Mouse (Mus musculus) layer of hippocampus, adult 18-20 months (tissue): ENCODE data around the gene Gm42906. TPM values are rescaled to one million over a fixed set of nuclear protein-coding genes. Genes with fewer than 3 reads are reported as not detected.

Experiments
- DNase-seq, 2 experiments: peaks; one replicate each; pipeline ENCODE4 v3.0.0; 2022; ENCODE audit warnings: low spot score in 2 of 2
- total RNA-seq, 2 experiments: library from RNA; stranded (reverse); gene quantifications; 2 replicates each; pipeline ENCODE4 v1.2.3; 2021

Gm42906 gene
- total RNA-seq, 2 experiments from 2014 or later: not detected

DNA sequence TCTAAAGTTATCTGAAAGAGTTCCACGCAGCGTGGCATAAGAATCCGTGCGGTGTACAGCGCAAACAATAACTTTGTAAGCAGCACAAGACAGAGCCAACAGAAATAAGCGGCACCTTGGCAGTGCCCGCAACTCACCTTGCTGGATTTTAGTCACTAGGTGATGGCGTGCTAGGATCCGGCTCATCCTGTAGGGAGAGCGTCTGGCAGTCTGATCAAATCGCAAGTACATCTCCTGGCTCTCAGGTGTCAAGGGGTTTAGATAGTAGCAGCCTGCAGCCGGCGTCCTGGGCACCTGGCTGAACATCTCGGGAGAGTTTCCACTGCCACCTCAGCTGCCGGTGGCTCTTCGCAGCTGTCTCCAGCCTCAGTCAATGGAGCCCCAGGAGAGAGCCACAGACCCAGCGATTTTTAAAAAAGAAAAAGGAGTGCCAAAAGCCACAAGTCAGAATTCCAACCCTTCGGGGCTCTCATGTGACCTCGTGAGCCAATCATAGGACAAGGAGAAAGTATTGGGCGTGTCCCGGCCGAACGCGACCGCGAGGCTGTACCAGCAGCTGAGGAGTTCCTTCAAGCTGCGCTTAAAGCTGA, 238.1 kb downstream of the Gm42906 start:
- DNase-seq: peak; percentile 19 to 59

DNA sequence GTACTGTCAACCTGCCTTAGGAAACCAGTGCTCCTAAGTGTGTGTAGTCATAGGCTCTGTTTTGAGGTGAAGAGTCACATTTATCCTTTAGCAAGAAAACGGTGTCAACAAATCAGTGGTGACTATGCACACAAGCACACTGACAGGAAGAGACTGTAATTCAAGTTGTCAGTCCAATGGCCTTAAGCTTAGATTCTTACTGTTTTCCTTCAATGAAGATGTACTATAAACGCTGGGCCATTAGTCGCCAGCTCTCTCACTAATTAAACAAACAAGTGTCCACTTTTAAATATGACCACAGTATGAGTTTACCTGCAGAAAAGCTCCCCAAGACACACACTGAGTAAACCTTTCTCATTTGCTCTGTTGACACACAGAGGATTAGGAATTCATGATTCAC, 238.6 kb downstream of the Gm42906 start:
- DNase-seq: no peak

- no peak for DNase-seq
Measured at GRCm38 (mm10) chr5:151188659-151189058, 239.3 kb downstream of the Gm42906 start.

GRCm38 (mm10) chr5:151187336-151187735, 240.6 kb downstream of the Gm42906 start:
- peak in 1 of 2 experiments; percentile 14 for DNase-seq

GRCm38 (mm10) chr5:151185286-151185856, 242.6 kb downstream of the Gm42906 start:
- no peak for DNase-seq

DNA sequence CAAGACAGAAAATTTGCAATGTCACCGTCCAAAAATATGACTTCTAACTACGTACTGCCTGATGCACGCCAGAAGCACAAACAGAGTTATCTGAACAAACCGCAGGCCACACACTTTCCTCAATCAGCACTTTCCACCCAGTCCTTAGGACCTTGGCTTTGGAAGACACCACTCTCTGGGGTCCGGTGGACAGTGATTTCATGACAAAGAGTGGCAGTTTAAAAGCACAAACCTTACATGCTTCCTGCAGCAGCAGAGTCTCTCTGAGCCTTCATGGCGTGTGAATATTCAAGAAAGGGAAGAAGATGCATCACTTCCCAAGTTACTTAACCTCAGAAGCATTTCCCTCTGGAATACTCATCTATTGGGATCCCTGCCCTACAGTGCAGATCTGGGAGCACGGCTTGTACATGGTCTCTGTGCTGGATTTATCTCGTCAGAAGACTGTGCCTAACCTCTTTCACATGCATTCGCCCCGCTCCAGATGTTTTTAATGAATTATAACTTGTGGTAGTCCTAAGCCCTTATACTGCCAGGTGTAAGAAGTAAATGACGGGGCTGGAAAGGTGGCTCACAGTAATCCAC, 244.2 kb downstream of the Gm42906 start:
- no peak for DNase-seq

DNA sequence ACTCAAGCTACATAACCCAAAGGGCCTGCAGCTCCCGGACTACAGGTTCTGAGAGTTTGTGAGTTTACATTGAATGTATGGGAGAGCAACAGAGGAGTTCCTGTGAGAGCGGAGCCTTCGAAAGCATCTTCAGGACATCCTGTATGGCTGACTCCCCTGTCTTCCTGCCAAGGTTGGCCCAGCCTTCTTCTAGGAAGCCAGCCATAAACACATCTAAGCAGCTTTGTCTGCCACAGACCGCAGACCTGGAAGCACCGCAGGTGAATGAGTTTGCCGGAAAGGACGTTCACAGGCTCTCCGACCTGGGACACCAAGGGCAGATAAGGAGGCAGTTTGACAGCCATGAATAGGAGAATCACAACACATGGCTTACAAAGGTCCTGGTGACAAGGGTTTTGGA, 246.7 kb downstream of the Gm42906 start:
- DNase-seq: no peak

DNA sequence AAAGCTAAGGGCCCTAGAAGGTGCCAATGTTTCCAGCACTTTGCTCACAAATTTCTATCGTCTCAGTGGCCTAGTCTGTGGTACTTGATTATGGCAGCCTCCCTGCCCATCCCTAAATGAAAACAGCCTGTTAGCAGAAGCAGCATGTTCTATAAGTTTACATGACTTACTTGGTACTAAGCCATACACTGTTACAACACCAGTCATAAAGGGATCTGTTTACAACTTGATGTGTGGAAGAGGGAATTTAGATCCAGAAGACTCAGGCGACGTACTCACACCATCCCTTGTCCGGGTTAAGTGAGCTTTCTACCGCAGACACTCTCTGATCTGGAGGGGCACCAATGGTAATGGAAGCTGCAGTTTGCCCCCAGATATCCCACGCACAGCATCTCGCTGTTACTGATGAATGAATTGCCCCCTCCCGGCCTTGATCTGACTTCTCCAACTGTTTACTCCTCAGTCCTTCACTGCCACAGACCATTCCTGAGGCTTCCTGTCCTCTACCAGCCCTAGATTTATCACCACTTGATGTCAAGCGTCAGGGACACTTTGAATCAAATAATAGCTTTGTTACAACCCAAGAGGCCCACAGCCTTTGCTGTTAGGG, 247.7 kb downstream of the Gm42906 start:
- DNase-seq: no peak

DNA sequence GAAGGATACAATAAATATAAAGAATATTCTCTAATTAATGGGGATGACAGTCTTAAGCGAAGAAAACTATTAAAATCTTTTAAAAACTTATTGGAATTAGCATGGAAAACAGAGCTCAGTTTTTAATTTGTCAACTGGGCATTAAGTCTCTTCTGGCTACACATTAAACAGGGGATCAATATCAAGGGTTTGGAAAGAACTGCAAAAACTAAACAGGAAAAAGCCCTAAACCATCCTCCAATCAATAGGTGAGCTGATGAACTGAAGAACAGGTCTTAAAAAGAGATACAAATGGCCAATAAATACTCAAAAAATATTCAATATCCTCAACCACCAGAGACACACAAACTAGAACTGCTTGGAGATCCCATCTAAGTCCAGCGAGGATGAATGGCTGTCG, 250.8 kb downstream of the Gm42906 start:
- DNase-seq: no peak

- no peak for DNase-seq
Measured at GRCm38 (mm10) chr5:151175897-151176313, 252.1 kb downstream of the Gm42906 start.

- peak in 1 of 2 experiments; percentile 9 for DNase-seq
Measured at GRCm38 (mm10) chr5:151174485-151175460, 253.2 kb downstream of the Gm42906 start.

- DNase-seq: no peak
Measured at GRCm38 (mm10) chr5:151173774-151174173, 254.2 kb downstream of the Gm42906 start.

DNA sequence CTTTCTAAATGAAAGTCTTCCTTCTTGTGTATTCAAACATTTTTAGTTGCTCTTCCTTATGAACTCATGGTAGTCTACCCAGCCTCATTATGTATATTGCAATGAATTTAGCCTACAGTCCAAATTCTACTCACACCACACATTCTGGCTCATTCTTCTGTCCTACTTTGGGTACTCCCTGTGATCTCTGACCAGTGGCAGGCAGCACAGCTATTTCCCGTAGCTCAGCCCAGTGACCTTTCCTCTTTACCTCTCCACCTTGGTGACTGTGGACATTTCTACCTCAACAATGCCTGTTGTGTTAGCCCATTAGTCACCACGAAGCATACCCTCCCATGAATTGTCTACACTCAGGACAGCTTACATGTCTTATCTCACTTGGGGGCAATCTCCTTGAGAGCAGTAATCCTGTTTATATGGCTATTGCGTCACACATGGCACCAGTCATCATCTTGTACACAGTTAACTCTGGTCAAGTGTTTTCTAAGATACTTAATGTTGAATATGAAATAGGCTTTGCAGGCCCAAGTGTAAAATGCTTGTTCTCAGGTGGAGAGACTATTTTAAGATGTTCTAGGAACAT, 257.7 kb downstream of the Gm42906 start:
- no peak for DNase-seq

DNA sequence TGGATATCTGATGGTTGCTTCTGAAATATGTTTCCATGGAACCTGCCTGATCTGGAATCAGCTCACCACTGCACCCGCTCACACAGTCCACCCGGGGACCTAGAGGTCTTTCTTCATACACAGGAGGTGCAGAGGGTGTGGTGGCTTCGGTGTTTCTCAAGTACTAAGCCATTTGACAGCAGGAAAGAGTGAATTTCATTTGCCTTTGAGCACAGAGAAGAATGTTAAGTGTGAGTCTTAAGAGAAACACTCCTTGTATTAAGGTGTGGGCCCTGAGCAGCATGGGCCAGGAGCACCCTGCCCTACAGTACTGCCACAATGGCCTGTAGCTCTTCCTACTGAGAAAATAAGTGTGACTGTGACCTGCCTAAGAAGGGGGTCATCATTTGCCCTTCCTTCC, 259.8 kb downstream of the Gm42906 start:
- DNase-seq: no peak

- DNase-seq: no peak
Measured at GRCm38 (mm10) chr5:151167641-151168040, 260.3 kb downstream of the Gm42906 start.

GRCm38 (mm10) chr5:151166266-151166665, 261.7 kb downstream of the Gm42906 start:
- peak in 1 of 2 experiments; percentile 74 for DNase-seq

DNA sequence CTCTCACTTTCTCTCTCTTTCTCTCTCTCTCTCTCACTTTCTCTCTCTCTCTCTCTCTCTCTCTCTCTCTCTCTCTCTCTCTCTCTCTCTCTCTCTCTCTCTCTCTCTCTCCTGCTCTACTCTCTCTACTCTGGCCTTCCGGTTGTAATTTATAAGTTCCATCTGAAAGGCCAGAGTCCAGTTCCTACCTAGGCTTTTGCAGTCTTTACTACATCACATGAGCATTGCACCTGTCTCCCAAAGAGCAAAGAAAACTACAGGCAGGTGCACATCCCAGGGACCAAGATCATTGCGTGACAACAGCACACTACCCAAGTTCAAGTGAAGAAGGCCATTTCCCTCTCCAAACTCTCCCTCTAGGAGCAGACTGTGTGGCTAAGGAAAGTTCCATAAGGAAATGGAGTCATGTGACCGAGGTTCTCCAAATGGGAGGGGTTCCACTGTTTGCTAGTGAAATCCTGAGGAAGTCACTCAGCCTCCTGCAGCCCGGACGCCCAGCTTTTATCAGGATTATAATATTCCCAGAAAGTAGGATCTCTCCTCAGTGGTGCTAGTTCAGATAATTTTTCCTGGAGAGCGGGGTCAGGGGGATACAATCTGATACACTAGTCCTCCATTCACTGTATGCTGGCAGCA, 262.5 kb downstream of the Gm42906 start:
- DNase-seq: no peak

- no peak for DNase-seq
Measured at GRCm38 (mm10) chr5:151164815-151165214, 263.1 kb downstream of the Gm42906 start.

GRCm38 (mm10) chr5:151162642-151163041, 265.3 kb downstream of the Gm42906 start:
- no peak for DNase-seq

- DNase-seq: no peak
Measured at GRCm38 (mm10) chr5:151155247-151155646, 272.7 kb downstream of the Gm42906 start.
